Mouse (Mus musculus) G1E (cell line): Measurements from ENCODE around the gene Atg9b.

Experiments
- CTCF ChIP-seq: IDR thresholded peaks from 2 replicates; pipeline ENCODE4 v1.5.1; 2012; ENCODE audit warnings: low read depth, low read length, inconsistent platforms, mixed read lengths
- GATA1 ChIP-seq: IDR thresholded peaks from 2 replicates; pipeline ENCODE4 v1.6.1; 2012; ENCODE audit warnings: borderline replicate concordance, low read length, inconsistent platforms, mixed read lengths
- GATA2 ChIP-seq: IDR thresholded peaks from 2 replicates; pipeline ENCODE4 v1.6.1; 2012; ENCODE audit warnings: low read depth, low read length, inconsistent platforms, borderline replicate concordance
- POLR2AphosphoS5 ChIP-seq: IDR thresholded peaks from 2 replicates; pipeline ENCODE4 v1.6.1; 2012; ENCODE audit warnings: low read depth, low read length, inconsistent platforms; ENCODE audit not compliant: insufficient replicate concordance

GRCm38 (mm10) chr5:24391864-24392263, at the start of gene Atg9b:
- no peak for TF ChIP-seq CTCF
- no peak for TF ChIP-seq GATA2
- no peak for TF ChIP-seq GATA1
- TF ChIP-seq POLR2AphosphoS5, result no peak
